Mouse (Mus musculus): ENCODE measurements around the gene Slc7a14. TPM values are rescaled to one million over a fixed set of nuclear protein-coding genes. Genes with fewer than 3 reads are reported as not detected.

Gene Slc7a14
- total and polyA plus RNA-seq, 3 experiments = 0.03 to 0.14 (median 0.12) TPM

GRCm38 (mm10) chr3:31209001-31209400 lies 101.2 kb downstream of the Slc7a14 start:
- WGBS = 39% methylated on average over 19 of the region's 19 CpGs
- H3K9ac ChIP-seq (ENCODE audit: low read depth, low read length) = no peak overlapping the region
- H3K27me3 ChIP-seq (ENCODE audit: control insufficient read depth, insufficient read depth, low read length) = no peaks in the 10 kb centered on the region
- TF ChIP-seq CTCF (IDR thresholded peaks at IDR 0.05) (no peak), POLR2A (IDR thresholded peaks at IDR 0.05; ENCODE audit: insufficient read depth, low read depth, low read length) (no peak), EP300 (IDR thresholded peaks at IDR 0.05; ENCODE audit: insufficient read depth, low read depth, low read length) (no peak)
- intact Hi-C loops (cut with DNase I) = no loop called here
- H3K4me3 ChIP-seq = no peak overlapping the region
- H3K36me3 ChIP-seq (ENCODE audit: control insufficient read depth, insufficient read depth, low read length) = no peaks in the 10 kb centered on the region
- no peaks in the 10 kb centered on the region for H3K4me1 ChIP-seq (ENCODE audit: control insufficient read depth, insufficient read depth, low read length)
- H3K27ac ChIP-seq = no peak overlapping the region
- DNase-seq = peak in 1 of 2 experiments; percentile 5
- no peaks in the 10 kb centered on the region for H3K79me2 ChIP-seq (replicated peaks; ENCODE audit: control insufficient read depth, insufficient read depth, low read length)

GRCm38 (mm10) chr3:31208458-31208994 lies 101.7 kb downstream of the Slc7a14 start:
- TF ChIP-seq EP300 (IDR thresholded peaks at IDR 0.05; ENCODE audit: insufficient read depth, low read depth, low read length) (no peak), POLR2A (IDR thresholded peaks at IDR 0.05; ENCODE audit: insufficient read depth, low read depth, low read length) (no peak), CTCF (IDR thresholded peaks at IDR 0.05) (no peak)
- H3K9ac ChIP-seq (ENCODE audit: low read depth, low read length) = no peak overlapping the region
- no peak for DNase-seq
- WGBS = 24% methylated on average over 6 of the region's 6 CpGs
- intact Hi-C loops (cut with DNase I) = no loop called here
- no peak overlapping the region for H3K4me3 ChIP-seq
- H3K27ac ChIP-seq = no peak overlapping the region
- no peaks in the 10 kb centered on the region for H3K27me3 ChIP-seq (ENCODE audit: control insufficient read depth, insufficient read depth, low read length)
- no peaks in the 10 kb centered on the region for H3K79me2 ChIP-seq (replicated peaks; ENCODE audit: control insufficient read depth, insufficient read depth, low read length)
- H3K36me3 ChIP-seq (ENCODE audit: control insufficient read depth, insufficient read depth, low read length) = no peaks in the 10 kb centered on the region
- H3K4me1 ChIP-seq (ENCODE audit: control insufficient read depth, insufficient read depth, low read length) = no peaks in the 10 kb centered on the region

GRCm38 (mm10) chr3:31208046-31208445 lies 102.1 kb downstream of the Slc7a14 start:
- no peak overlapping the region for H3K4me3 ChIP-seq
- peak in 1 of 2 experiments; percentile 4 for DNase-seq
- H3K27me3 ChIP-seq (ENCODE audit: control insufficient read depth, insufficient read depth, low read length) = no peaks in the 10 kb centered on the region
- no peaks in the 10 kb centered on the region for H3K36me3 ChIP-seq (ENCODE audit: control insufficient read depth, insufficient read depth, low read length)
- no peak for TF ChIP-seq EP300 (IDR thresholded peaks at IDR 0.05; ENCODE audit: insufficient read depth, low read depth, low read length)
- intact Hi-C loops (cut with DNase I) = no loop called here
- 45% methylated on average over 4 of the region's 4 CpGs for WGBS
- no peaks in the 10 kb centered on the region for H3K79me2 ChIP-seq (replicated peaks; ENCODE audit: control insufficient read depth, insufficient read depth, low read length)
- no peak overlapping the region for H3K9ac ChIP-seq (ENCODE audit: low read depth, low read length)
- no peak overlapping the region for H3K27ac ChIP-seq
- no peaks in the 10 kb centered on the region for H3K4me1 ChIP-seq (ENCODE audit: control insufficient read depth, insufficient read depth, low read length)

DNA sequence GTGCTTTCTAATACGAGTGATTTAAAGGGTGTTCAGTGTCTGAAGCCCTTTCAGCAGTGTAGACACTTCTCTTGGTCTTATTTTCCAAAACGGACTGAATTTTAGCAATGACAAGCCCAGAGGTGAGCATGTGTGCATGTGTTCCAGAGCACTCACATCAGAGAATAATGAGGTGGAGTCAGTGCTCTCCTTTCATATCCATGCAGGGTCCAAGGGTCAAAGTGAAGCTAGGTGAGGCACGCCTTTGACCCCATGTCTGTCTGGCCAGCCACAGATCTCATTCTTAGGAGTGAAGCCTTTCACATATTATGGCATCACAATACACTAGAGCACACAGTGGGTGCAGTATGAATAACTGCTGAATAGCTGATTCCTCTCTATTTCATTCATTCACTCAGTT lies 105.0 kb downstream of the Slc7a14 start:
- WGBS = 75% methylated on average over 3 of the region's 3 CpGs
- no peaks in the 10 kb centered on the region for H3K4me1 ChIP-seq (ENCODE audit: control insufficient read depth, insufficient read depth, low read length)
- H3K79me2 ChIP-seq (replicated peaks; ENCODE audit: control insufficient read depth, insufficient read depth, low read length) = no peaks in the 10 kb centered on the region
- no peak overlapping the region for H3K9ac ChIP-seq (ENCODE audit: low read depth, low read length)
- no peak overlapping the region for H3K4me3 ChIP-seq
- H3K27me3 ChIP-seq (ENCODE audit: control insufficient read depth, insufficient read depth, low read length) = no peaks in the 10 kb centered on the region
- no peak for TF ChIP-seq CTCF (IDR thresholded peaks at IDR 0.05)
- no peak for TF ChIP-seq EP300 (IDR thresholded peaks at IDR 0.05; ENCODE audit: insufficient read depth, low read depth, low read length)
- no peak for TF ChIP-seq POLR2A (IDR thresholded peaks at IDR 0.05; ENCODE audit: insufficient read depth, low read depth, low read length)
- intact Hi-C loops (cut with DNase I) = no loop called here
- no peaks in the 10 kb centered on the region for H3K36me3 ChIP-seq (ENCODE audit: control insufficient read depth, insufficient read depth, low read length)
- DNase-seq = no peak
- no peak overlapping the region for H3K27ac ChIP-seq

DNA sequence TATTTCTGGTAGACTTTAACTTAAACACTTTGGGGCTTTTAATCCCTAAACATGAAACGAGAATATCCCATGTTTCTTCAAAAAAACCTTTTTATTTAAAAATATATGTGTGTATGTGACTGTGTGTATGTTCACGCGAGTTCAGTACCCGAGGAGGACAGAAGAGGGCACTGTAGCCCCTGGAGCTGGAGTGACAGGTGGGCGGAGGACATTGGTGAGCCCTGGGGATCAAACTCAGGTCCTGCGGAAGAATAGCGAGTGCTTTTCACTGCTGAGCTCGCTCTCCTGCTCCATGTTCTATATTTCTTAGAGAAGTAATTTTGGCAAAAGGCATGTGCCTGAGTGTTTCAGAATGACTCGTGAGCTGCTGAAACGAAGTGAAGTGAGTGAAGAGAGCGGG lies 106.2 kb downstream of the Slc7a14 start:
- H3K4me1 ChIP-seq (ENCODE audit: control insufficient read depth, insufficient read depth, low read length) = no peaks in the 10 kb centered on the region
- intact Hi-C loops (cut with DNase I) = no loop called here
- no peaks in the 10 kb centered on the region for H3K36me3 ChIP-seq (ENCODE audit: control insufficient read depth, insufficient read depth, low read length)
- DNase-seq = no peak
- no peak overlapping the region for H3K9ac ChIP-seq (ENCODE audit: low read depth, low read length)
- H3K27ac ChIP-seq = no peak overlapping the region
- H3K27me3 ChIP-seq (ENCODE audit: control insufficient read depth, insufficient read depth, low read length) = no peaks in the 10 kb centered on the region
- no peaks in the 10 kb centered on the region for H3K79me2 ChIP-seq (replicated peaks; ENCODE audit: control insufficient read depth, insufficient read depth, low read length)
- H3K4me3 ChIP-seq = no peak overlapping the region
- 89% methylated on average over 11 of the region's 11 CpGs for WGBS
- TF ChIP-seq CTCF (IDR thresholded peaks at IDR 0.05) (no peak), EP300 (IDR thresholded peaks at IDR 0.05; ENCODE audit: insufficient read depth, low read depth, low read length) (no peak), POLR2A (IDR thresholded peaks at IDR 0.05; ENCODE audit: insufficient read depth, low read depth, low read length) (no peak)

DNA sequence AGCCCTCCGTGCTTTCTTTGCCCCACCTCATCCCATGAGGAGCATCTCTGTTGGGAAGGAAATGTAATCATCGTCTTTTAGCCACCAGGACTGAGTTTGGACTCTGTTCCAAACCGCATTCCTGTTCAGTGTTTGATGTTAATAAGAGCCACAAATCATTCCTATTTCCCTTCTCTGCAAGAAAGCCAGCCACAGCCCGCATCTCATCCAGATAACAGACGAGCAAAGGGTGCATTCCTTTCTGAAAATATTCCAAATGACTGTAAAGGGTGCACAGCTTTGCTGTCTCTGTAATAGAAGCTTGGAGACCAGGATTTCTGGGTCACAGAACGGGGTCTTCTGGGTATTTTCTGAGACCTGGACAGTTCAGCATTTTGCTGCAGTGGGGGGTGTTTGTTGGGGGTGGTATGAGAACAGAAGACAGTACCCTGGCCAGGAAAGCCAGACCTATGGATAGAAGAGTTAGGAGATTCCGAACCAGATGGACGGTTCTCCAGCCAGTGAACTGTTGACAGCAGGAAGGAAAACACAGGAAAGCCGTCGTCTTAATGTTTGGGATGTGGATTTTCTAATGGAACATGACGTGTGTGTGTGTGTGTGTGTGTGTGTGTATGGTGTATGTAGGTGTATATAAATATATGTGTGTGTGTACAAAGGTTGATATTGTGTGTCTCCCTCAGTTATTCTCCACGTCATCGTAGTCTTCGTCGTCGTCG lies 110.9 kb downstream of the Slc7a14 start:
- Histone ChIP-seq H3K27ac (no peak overlapping the region), H3K36me3 (ENCODE audit: control insufficient read depth, insufficient read depth, low read length) (no peaks in the 10 kb centered on the region), H3K4me1 (ENCODE audit: control insufficient read depth, insufficient read depth, low read length) (no peaks in the 10 kb centered on the region), H3K9ac (ENCODE audit: low read depth, low read length) (no peak overlapping the region), H3K27me3 (ENCODE audit: control insufficient read depth, insufficient read depth, low read length) (no peaks in the 10 kb centered on the region), H3K4me3 (no peak overlapping the region), H3K79me2 (replicated peaks; ENCODE audit: control insufficient read depth, insufficient read depth, low read length) (no peaks in the 10 kb centered on the region)
- TF ChIP-seq POLR2A (IDR thresholded peaks at IDR 0.05; ENCODE audit: insufficient read depth, low read depth, low read length) = no peak
- no peak for TF ChIP-seq EP300 (IDR thresholded peaks at IDR 0.05; ENCODE audit: insufficient read depth, low read depth, low read length)
- TF ChIP-seq CTCF (IDR thresholded peaks at IDR 0.05) = no peak
- intact Hi-C loops (cut with DNase I) = no loop called here
- DNase-seq = no peak
- WGBS = 59% methylated on average over 17 of the region's 17 CpGs
